Mouse (Mus musculus) neural tube, embryonic 14.5 days (tissue): ENCODE results near the gene Gm26661. TPM values are rescaled to one million over a fixed set of nuclear protein-coding genes. Genes with fewer than 3 reads are reported as not detected.

ENCODE experiments used
- ATAC-seq: fragments of 200-750 bp; cut with Nextera tagmentation; 2 replicates; pipeline ENCODE4 v1.8.0; 2017; ENCODE audit warnings: low read depth, mild to moderate bottlenecking, moderate TSS enrichment, moderate library complexity
- H3K27ac ChIP-seq: fragments of 300-500 bp; sonication (generic); 2 replicates; pipeline ENCODE4 v1.5.1; 2014; ENCODE audit warnings: low read depth, mild to moderate bottlenecking, control low read depth, low read length, moderate library complexity, mixed read lengths
- H3K27me3 ChIP-seq: fragments of 300-500 bp; sonication (generic); 2 replicates; pipeline ENCODE4 v1.6.1; 2014; ENCODE audit warnings: low read length; ENCODE audit not compliant: control insufficient read depth, insufficient read depth
- H3K36me3 ChIP-seq: fragments of 300-500 bp; sonication (generic); 2 replicates; pipeline ENCODE4 v1.6.1; 2014; ENCODE audit warnings: low read length, mixed read lengths; ENCODE audit not compliant: control insufficient read depth, insufficient read depth
- H3K4me1 ChIP-seq: fragments of 300-500 bp; sonication (generic); 2 replicates; pipeline ENCODE4 v1.6.1; 2014; ENCODE audit warnings: low read length; ENCODE audit not compliant: control insufficient read depth, insufficient read depth
- H3K4me2 ChIP-seq: fragments of 300-500 bp; sonication (generic); 2 replicates; pipeline ENCODE4 v1.6.1; 2014; ENCODE audit warnings: mild to moderate bottlenecking, low read depth, low read length, control low read depth
- H3K4me3 ChIP-seq: fragments of 300-500 bp; sonication (generic); 2 replicates; pipeline ENCODE4 v1.5.1; 2014; ENCODE audit warnings: low read depth, low read length, control low read depth, mixed read lengths
- H3K9ac ChIP-seq: fragments of 300-500 bp; sonication (generic); replicated peaks from 2 replicates; pipeline ENCODE4 v1.6.1; 2014; ENCODE audit warnings: low read depth, mild to moderate bottlenecking, control low read depth, low read length, mixed read lengths
- H3K9me3 ChIP-seq: fragments of 300-500 bp; sonication (generic); 2 replicates; pipeline ENCODE4 v1.6.1; 2016; ENCODE audit warnings: low read length; ENCODE audit not compliant: control insufficient read depth
- WGBS: fragments of 180-500 bp; shearing (Covaris S2); extraction: QIAGEN DNeasy Blood & Tissue Kit; methylation state at CpG from one replicate; pipeline ENCODE4 v1.1.7; 2014; 5-methylcytosine and 5-hydroxymethylcytosine counted together
- polyA plus RNA-seq: library from polyadenylated mRNA; unstranded; fragments of >200 nt; fragmentation: Nextera tagmentation; extraction: Ambion mirVana; gene quantifications from 2 replicates; pipeline ENCODE4 v1.2.1, GENCODE M21; 2014

Gm26661 gene
- polyA plus RNA-seq, 1 experiment from 2014 or later = not detected

- H3K9ac ChIP-seq = no peak overlapping the region
- no peak overlapping the region for H3K4me3 ChIP-seq
- no peak overlapping the region for H3K27ac ChIP-seq
- ATAC-seq = no peak
- no peak overlapping the region for H3K4me2 ChIP-seq
- H3K9me3 ChIP-seq = no peaks in the 10 kb centered on the region
- no peaks in the 10 kb centered on the region for H3K36me3 ChIP-seq
- 52% methylated on average over 1 of the region's 1 CpGs for WGBS
- H3K27me3 ChIP-seq = no peaks in the 10 kb centered on the region
- no peaks in the 10 kb centered on the region for H3K4me1 ChIP-seq
These were observed 40.5 kb downstream of the Gm26661 start for GRCm38 (mm10) chr14:7831770-7832439.

DNA sequence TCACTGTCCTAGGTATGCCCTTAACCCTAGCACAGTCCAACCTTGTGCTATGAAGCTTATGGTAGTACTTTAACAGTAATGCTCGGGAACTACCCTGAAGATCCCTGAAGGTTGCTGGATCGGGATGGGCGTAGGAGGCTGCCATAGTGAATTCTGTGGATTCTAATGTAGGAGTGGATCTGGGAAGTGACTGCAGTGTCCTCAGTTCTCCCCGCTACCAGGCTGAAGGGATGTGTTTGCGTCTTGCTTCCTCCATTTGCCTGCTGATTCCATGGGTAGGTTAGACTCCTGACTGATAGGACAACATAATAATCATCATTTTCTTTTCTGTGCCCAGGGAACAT, 41.0 kb downstream of the Gm26661 start:
- H3K4me2 ChIP-seq = no peak overlapping the region
- no peak overlapping the region for H3K9ac ChIP-seq
- H3K36me3 ChIP-seq = no peaks in the 10 kb centered on the region
- no peak for ATAC-seq
- no peaks in the 10 kb centered on the region for H3K4me1 ChIP-seq
- no peaks in the 10 kb centered on the region for H3K27me3 ChIP-seq
- no peaks in the 10 kb centered on the region for H3K9me3 ChIP-seq
- H3K27ac ChIP-seq = no peak overlapping the region
- no peak overlapping the region for H3K4me3 ChIP-seq
- 94% methylated on average over 5 of the region's 5 CpGs for WGBS

DNA sequence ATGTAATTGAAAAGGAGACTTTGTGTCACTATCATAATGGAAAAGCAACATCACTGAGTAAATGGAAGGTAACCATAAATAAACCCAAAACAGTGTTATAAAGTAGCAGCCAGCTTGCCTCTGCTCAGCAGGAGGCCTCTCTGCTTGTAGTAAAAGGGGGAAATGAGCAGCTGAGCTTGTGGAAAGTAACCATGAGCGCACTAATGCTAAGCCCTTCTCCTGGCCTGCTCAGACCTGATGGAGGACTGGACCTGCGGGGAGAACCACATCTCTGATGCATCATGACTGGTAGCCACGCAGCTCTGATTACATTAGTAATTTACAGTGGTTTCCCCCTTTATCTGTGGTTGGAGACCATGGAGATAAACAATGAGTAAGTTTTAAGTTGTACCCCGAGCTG, 42.1 kb downstream of the Gm26661 start:
- ATAC-seq = no peak
- no peak overlapping the region for H3K27ac ChIP-seq
- WGBS = 47% methylated on average over 4 of the region's 4 CpGs

DNA sequence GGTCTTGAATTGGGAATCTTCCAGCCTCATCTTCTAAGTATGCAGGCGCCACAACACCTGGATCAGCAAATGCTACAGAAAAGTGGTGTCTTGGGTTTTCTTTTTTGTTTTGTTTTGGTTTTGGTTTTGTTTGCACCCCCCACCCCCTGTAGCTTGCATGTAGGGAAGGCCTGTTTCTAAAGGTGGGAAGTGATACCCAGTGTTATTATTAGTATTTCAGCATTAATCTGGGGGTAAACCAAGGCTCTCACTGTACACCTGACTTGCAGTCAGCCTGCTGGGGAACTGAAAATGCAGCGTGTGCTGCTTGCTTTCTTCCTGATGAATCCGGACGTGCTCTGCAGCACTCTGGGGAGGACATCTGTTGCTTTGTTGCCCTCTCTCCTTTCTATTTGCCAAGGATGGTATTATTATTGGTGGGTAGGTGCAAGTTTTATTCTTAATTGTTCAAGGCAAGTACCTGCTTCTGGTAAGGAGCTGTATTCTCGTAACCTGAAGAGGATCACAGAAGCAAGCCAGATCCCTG, 47.2 kb downstream of the Gm26661 start:
- Histone ChIP-seq H3K36me3 (no peaks in the 10 kb centered on the region), H3K27ac (no peak overlapping the region), H3K9ac (no peak overlapping the region), H3K4me3 (no peak overlapping the region), H3K4me2 (no peak overlapping the region), H3K27me3 (no peaks in the 10 kb centered on the region), H3K4me1 (no peaks in the 10 kb centered on the region; the same call in 1 of the 2 replicates), H3K9me3 (no peaks in the 10 kb centered on the region)
- 85% methylated on average over 5 of the region's 5 CpGs for WGBS
- no peak for ATAC-seq

More for the DNA sequence above, 42.1 kb downstream of the Gm26661 start:
- Histone ChIP-seq H3K4me2 (no peak overlapping the region), H3K4me3 (no peak overlapping the region), H3K36me3 (no peaks in the 10 kb centered on the region), H3K27me3 (no peaks in the 10 kb centered on the region), H3K4me1 (no peaks in the 10 kb centered on the region), H3K9me3 (no peaks in the 10 kb centered on the region), H3K9ac (no peak overlapping the region)

GRCm38 (mm10) chr14:7839950-7840514, 48.6 kb downstream of the Gm26661 start:
- ATAC-seq = no peak
- no peak overlapping the region for H3K27ac ChIP-seq

More at GRCm38 (mm10) chr14:7839950-7840514, 48.6 kb downstream of the Gm26661 start:
- no peaks in the 10 kb centered on the region; the same call in 1 of the 2 replicates for H3K4me1 ChIP-seq
- H3K4me2 ChIP-seq = no peak overlapping the region
- 67% methylated on average over 8 of the region's 8 CpGs for WGBS
- H3K4me3 ChIP-seq = no peak overlapping the region
- no peaks in the 10 kb centered on the region for H3K9me3 ChIP-seq
- H3K9ac ChIP-seq = no peak overlapping the region
- H3K36me3 ChIP-seq = no peaks in the 10 kb centered on the region
- H3K27me3 ChIP-seq = no peaks in the 10 kb centered on the region

Other genes starting within 250 kb of the Gm26661 start
- 7.2 and 7.9 TPM in 2 replicates for gene Gm3558, start 223.0 kb upstream of the Gm26661 start, polyA plus RNA-seq
- not detected in 2 replicates for gene Gm10338, start 196.0 kb upstream of the Gm26661 start, polyA plus RNA-seq
- not detected in 2 replicates for gene Gm10128, start 147.6 kb upstream of the Gm26661 start, polyA plus RNA-seq
- 7.0 and 9.0 TPM in 2 replicates for gene Flnb, start 26.4 kb downstream of the Gm26661 start, polyA plus RNA-seq
- gene Gm45521, start 165.7 kb downstream of the Gm26661 start, polyA plus RNA-seq = not detected in 2 replicates
- 0.06 and 0.11 TPM in 2 replicates for gene Dnase1l3, start 203.0 kb downstream of the Gm26661 start, polyA plus RNA-seq
- gene Abhd6, start 211.3 kb downstream of the Gm26661 start, polyA plus RNA-seq = 32.4 and 35.3 TPM in 2 replicates